Mouse (Mus musculus) 416B (cell line): ENCODE data around the gene Mta2.
A peak's percentile ranks its signal among the peaks of the same experiment; 100 is the strongest.
"Not testable (repeated sequence)": the region's sequence is repeated elsewhere in the genome, so short reads cannot be mapped to it uniquely, and the experiment has no call there.

Source experiments
- DNase-seq: peaks from one replicate; pipeline ENCODE4 v3.0.0; 2011; ENCODE audit warnings: low read depth

The Mta2 gene

DNA sequence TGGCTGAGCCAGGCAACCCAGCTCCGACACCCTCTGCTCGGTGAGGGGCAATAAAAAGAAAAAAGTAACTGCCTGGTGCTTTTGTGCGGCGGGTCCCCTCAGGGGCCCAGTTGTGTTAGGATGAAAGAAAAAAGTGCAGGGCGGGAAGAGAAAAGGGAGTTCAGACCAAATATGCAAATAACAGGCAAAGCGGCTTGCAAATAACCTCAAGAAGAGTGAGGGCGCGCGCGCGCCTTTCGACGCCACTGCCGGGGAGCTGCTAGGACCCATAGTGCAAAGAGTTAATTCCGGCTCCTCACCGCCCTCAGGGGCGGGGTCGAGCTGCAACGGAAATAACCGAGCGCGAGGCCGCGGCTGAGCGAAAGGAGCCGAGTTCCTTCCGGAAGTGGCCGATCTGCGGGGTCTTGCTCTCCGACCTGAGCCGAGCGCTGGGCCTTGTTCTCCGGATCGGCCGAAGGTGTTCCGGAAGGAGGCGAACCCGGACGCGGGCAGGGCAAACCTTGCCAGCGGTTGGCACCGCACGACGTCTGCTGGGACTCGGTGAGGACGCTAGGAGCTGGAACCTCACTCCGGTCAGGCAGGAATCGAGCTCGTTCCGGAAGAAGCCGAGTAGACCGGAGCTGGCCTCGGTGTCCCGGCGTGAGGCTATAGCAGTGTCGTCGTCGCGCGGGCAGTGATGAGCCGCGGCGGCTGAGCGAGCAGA, at the start of gene Mta2:
Mta2 (plus strand) TSS at position 361 of the 703 bp plus-strand sequence.
- DNase-seq, result peak; percentile 95

DNA sequence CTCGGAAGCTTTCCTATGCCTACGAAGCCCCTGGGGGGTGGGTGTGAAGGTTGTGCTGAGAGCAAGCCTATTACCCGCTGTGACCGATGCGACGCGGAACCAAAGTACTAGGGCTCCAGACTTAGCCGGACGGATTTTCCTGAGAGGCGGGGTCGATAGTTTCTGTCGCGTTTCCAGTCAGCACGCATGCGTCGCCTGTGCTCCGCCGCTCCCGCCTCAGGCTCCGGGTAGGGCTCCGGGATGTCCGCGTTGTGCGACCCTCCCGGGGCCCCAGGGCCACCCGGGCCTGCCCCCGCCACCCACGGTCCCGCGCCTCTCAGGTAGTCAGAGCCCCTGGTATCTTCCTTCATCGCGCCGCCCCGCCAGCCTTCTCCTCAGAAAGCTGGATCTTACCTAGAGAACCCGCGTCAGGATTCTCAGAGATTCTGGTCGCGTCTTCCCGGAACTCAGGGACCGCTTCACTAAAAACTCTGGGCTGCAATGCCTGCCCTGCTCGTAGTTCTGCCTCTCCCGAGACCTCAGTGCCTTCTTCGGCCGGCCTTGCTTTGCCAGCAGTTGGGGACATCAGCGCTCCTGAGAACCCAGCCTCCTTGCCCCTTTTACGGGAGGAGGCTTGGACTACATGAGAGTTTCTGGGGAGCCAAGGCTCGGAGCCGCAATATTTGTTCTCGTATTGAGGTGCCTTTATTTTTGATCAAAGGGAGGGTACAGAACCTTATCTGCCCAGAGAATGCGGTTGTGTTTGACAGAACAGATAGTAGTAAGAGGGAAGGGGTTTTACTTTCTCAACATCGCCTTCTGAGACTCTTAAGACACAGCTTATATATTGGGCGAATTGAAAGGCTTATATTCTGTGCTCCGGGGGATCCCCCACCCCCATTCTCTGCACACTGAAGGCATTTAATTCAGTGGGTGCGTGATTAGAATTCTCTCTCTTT, 48.6 kb upstream of the Mta2 start, which contains the start of gene Ints5:
Ints5 (plus strand) TSS at position 177 of the 938 bp plus-strand sequence.
- DNase-seq, result peak; percentile 87

DNA sequence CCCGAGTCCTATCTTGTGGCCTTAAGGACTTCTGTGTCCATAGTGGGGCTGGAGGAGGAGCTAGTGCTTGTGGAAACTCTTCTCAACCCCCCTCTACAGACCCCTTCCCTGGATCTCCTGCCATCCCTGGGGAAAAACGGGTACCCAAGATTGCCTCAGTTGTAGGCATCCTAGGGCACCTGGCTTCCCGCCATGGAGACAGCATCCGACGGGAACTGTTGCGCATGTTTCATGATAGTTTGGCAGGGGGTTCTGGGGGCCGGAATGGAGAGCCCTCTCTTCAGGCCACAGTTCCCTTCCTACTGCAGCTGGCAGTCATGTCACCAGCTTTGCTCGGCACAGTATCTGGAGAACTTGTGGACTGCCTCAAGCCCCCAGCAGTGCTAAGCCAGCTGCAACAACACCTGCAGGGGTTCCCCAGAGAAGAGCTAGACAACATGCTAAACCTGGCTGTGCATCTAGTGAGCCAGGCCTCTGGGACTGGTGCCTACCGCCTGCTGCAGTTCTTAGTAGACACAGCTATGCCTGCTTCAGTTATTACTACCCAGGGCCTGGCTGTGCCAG, 46.2 kb upstream of the Mta2 start:
- no peak for DNase-seq

DNA sequence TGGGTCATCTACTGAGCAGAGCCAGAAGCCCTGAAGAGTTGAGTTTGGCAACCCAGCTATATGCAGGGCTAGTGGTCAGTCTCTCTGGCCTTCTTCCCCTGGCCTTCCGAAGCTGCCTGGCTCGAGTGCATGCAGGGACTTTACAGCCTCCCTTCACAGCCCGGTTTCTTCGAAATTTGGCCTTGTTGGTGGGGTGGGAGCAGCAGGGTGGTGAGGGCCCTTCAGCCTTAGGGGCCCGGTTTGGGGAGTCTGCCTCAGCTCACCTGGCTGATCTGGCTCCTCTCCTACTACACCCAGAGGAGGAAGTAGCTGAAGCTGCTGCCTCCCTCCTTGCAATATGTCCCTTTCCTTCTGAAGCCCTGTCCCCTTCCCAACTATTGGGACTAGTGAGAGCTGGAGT, 45.4 kb upstream of the Mta2 start:
- not testable (repeated sequence) for DNase-seq

DNA sequence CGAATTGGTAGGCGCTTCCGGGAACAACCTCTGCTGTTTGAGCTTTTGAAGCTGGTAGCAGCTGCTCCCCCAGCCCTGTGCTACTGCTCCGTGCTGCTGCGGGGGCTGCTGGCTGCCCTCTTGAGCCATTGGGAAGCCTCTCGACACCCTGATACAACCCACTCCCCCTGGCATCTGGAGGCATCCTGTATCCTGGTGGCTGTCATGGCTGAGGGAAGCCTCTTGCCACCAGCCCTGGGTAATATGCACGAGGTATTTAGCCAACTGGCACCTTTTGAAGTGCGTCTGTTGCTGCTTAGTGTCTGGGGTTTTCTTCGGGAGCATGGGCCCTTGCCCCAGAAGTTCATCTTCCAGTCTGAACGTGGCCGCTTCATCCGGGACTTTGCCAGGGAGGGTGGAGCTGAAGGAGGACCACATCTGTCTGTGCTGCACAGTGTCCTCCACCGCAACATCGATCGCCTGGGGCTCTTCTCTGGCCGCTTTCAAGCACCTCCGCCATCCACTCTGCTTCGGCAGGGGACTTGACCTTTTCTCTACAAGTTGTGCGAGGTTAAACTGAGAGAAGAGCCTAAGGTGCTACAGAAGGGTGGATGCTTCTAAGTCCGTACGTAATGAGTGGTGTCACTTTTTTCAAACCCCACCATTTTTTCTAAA, 44.3 kb upstream of the Mta2 start:
- DNase-seq, result not testable (repeated sequence)

DNA sequence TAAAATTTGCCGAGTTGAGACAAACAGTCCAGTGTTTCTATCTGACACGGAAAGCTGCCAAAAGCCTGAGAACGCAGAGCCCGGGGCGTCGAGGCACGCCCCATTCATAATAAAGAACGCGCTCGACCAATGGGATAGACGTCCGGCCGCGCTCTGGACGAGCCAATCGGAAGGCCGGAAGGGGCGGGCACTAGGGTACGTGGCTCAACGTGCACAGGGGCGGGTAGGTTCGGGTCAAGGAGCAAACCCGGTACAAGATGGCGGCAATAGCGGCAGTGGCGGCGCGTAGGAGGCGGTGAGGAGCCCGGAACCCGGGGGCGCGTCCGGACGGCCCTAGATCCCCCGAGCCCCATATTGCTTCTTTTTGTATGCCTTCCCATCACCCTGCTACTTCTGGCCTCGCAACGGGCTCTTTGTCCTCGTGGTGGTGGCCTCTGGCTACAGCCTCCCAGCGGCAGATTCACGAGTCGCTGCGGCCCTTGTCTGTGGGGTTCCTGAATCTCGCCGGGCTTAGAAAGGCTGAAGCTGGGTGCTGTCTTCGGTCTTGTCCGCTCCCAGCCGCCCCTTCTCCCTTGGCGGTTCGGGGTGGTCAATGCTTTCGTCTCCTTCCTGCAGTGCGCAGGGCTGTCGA, 43.7 kb upstream of the Mta2 start, which contains the start of gene Ganab:
Ganab (plus strand) TSS at position 207 of the 631 bp plus-strand sequence.
- peak; percentile 94 for DNase-seq

DNA sequence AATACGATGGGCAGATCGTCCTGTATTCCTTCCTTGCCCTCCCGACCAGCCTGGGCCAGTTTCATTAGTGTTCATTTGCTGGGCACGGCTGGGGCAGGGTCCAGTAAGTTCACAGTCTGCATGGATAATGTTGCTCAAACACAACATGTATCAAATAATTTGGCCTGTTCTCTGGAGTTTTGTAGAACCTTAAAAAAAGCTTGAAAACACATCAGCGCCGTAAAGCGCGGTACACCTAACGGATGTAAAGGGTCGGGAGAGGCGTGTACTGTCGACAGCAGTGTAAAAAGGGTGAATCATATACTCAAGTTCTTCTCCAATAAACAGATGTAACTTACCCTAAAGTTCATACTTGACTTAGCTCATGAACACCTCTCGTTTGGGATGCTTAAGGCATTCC, 43.1 kb upstream of the Mta2 start:
- peak; percentile 60 for DNase-seq

DNA sequence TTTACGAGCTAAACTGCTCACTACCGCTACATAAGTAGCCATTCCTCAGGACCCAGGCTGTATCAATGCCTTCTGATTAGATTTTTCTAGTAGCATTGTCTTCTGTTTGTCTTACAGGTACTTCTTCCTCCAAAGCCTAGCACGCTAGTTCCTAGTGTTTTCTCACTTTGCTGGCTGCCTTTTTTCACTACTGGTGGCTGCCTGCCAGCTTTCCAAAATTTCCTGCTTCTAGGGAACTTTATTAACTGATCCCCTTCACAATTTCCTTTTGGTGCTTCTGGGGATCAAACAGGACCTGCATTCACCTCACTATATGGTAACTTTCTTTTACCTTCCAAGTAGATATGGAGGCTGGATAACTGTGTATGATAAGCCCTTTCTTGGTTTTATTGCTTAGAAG, 42.6 kb upstream of the Mta2 start:
- DNase-seq, result no peak

DNA sequence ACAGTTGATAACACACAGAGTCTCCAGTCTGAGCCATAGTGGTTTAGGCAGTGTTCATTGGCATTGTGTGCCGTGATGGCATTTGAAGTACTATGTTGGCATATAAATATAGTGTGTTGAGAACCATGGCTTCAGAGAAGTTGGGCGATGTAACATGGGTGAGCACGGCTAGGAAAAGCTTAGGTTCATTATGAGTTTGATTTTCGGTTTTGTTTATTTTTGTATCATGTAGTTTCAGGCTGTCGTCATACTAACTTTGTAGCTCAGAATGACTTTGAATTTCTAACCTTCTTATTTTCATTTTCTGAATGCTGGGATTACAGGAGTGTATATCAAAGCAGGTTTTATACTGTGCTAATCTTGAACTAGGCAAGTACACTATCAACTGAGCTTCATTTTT, 38.3 kb upstream of the Mta2 start:
- no peak for DNase-seq

DNA sequence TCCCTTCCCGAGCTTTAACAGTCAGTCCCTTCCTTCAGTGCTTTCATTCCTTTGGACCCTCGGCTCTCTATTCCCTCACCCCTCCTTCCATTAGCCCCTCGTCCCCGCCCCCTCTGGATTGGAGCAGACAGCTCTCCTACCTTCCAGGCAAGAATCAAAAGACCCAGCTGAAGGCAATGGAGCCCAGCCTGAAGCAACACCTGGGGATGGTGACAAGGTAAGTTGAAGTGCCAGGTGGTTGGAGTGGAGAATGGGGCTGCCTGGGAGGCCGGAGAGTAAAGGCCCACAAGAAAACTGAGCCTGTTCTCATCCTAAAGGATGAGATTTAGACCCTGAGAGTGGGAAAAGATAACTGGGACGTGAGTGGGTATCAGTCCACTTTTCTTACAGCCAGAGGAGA, 33.1 kb upstream of the Mta2 start:
- no peak for DNase-seq

DNA sequence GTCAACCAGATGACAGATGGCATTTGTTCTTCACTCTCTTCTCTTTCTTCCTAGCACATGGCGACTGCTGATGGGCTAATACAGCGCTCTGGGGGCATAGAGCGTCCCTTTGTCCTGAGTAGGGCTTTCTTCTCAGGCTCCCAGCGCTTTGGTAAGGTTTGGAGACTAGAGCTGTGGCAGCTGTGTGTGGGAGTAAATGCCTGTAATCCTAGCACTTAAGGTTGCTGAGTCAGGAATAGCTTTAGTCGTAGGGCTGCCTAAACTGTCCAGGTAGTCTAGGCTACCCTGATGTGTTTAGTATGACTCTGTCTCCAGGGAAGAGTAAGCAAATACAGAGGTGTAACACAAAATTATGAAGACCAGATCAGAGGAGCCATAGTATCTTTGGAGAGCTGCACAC, 29.9 kb upstream of the Mta2 start:
- DNase-seq, result no peak

DNA sequence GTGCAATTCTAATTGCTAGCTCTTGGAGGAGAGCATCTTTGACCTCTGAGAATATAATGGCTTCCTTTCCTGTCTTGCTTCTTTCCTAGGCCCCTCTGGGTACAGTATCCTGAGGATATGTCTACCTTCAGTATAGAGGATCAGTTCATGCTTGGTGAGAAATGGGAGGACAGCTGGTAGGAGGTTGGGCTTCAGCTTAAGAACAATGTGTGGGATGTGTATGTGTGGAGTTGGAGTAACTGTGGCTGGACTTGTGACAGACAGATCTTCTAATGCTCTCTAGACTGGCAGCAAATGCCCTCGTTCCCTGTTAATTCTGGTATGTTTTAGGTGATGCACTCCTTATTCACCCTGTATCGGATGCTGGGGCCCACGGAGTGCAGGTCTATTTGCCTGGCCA, 27.5 kb upstream of the Mta2 start:
- no peak for DNase-seq

DNA sequence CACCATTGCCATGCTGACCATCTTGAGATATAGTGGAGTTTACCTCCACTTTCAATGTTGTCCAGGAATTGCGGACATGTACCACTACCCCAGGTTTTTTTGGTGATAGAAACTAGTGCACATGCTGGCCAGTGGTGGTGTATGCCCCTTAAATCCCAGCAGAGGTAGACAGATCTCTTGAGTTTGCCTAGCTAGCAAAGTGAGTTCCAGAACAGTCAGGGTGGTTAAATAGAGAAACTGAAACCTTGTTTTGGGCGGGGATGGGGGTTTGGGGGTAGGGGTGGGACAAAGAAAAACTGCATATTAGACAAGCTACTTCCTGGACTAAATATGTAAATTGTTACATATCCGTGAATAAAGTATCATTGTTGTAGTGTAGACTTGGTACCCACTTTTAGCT, 22.7 kb upstream of the Mta2 start:
- DNase-seq, result no peak

DNA sequence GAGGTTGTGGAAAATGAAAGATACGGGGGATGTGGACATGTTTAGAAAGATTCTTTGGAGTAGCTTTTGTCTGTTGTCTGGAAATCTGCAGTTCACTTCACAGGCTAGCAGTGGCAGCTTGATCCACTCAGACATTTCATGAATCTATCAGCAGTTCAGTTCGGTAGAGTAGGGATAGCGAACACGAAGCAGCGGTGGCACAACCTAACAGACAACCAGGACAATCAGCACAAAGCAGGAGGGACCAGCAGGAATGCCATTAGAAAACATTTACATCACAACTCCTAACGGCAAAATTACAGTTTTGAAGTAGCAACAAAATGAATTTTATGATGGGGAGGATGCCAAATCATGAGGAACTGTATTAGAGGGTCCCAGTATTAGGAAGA, 22.0 kb upstream of the Mta2 start:
- no peak for DNase-seq

DNA sequence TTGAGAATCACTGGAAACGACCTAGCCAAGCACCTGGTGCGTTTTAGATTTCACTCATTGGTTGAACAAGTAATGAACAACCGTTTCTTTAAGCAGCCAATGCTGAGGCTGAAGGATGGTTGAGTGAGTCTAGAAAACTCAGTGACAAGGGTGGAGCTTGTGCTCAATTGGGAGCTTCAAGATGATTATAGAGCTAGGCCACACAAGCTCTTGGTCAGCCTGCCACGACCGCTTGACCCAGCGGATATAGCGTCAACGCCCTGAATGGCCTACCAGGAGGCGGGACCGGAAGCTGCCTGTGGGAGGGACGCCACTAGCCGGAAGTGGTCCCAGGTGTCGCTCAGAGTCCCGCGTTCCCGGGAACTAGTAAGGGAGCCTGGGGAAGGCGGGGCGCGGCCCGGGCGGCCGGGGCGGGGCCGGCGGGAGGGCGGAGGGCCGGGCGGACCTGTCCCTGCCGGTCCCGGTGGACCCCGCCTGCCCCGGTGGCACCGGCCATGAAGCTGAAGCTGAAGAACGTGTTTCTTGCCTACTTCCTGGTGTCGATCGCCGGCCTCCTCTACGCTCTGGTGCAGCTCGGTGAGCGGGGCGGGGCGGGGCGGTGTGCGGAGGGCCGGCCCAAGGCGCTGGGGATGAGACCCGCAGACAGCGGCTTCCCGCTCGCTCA, 21.5 kb upstream of the Mta2 start, which contains the start of gene B3gat3:
B3gat3 (plus strand) TSS at position 302 of the 664 bp plus-strand sequence.
- DNase-seq, result peak; percentile 95

DNA sequence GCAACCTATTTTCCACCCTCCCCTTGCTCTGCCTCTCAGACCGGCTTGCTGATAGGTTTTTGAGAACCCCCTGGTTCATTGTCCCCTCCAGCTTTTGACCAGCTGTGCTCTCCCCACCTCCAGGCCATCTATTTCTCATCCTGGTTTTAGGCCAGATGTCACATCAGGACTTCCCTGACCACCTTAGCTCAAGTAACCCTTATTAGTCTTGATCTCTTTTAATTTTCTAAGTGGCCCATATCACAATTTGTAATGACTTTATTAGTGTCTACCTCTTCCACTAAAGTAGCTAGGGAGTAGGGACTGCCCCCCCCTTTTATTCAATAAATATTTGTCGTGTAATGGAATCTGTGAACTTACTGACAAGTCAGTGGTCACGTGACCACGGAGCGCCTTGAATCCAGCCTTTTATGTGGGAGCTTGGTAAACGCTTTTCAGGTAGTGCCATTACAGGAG, 20.8 kb upstream of the Mta2 start:
- DNase-seq, result peak; percentile 87

DNA sequence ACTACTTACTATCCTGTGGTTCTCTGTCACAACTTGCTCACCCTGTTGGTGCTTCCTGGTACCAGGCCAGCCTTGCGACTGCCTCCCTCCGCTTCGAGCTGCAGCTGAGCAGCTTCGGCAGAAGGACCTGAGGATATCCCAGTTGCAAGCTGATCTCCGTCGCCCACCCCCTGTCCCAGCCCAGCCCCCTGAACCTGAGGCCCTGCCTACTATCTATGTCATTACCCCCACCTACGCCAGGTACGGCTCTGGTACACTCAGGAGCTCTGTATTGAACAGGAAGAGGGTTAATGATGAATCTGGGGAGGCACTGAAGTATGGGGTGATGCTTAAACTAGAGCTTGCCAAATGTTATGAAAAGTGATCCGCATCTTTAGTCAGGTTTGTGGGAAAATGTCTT, 19.9 kb upstream of the Mta2 start:
- DNase-seq, result no peak

DNA sequence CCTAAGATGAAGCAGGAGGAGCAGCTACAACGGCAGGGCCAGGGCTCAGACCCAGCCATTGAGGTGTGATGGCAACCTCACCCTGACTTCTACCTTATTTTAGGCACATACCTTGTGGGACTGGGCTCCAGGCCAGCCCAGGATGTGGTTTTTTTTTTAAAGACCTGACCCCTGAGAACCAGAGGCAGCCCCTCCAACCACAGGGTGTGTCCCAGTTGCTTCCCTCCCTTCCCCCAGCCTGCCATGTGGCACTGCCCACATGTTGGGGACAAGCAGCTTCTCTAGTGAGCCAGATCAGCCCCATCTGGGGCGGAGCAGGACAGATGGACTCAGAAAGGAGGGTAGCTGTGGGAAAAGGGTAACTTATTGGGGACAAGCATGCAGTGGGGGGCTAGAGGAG, 14.9 kb upstream of the Mta2 start:
- no peak for DNase-seq

DNA sequence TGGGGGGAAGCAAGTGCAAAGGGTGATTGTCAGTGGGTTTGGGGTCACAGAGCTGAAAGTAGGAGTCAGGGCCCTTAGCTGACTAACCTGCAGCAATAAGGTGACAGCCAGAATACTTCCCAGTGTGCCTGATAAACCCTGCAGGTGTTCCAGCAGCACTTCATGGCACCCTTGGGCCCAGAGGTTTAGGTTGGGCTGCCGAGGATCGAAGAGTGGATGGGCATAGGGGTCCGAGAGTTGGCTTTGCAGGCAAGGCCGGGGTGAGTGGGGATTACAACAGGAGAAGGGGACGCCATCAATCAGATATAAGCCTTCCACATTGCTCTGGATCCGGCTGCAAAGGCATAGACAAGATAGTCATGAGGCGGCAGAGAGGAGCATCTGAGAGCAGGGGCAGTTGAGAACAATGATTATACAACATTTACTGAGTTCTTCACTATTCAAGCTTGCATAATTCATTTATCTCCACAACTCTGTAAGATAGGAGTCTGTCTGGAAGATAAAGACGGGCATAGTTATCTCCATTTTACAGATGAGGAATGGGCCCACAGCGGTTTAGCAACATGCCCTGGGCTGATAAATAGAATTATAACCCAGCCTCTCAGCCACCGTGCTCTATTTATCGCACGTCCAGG, 13.7 kb upstream of the Mta2 start:
- DNase-seq, result no peak

DNA sequence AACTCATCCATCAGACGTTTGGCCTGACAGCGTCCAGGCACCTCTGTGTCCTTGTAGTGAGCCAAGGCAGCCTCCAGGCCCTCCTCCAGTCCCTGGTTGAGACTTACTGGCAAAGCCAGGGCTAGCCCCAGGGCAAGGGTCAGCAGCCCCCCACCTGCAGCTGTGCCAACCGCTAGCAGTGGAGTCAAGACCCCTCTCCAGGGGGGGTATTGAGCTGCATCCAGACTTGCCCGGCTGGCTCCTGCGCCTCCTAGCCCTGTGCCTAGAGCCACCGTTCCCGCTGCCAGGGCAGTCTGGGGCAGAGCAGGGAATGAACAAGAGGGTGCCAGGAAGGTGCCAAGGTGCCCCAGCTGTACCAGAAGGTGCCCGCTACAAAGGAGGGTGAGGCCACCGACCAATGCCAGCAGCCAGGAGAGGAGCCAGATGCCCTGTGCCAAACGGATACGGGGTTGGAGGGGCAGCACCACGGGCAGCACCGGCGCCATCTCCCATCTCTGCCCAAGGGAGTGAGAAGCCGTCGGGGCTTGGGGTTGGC, 12.9 kb upstream of the Mta2 start:
- DNase-seq, result no peak
